Mouse (Mus musculus): ENCODE data around the gene Fbf1. TPM values are rescaled to one million over a fixed set of nuclear protein-coding genes. Genes with fewer than 3 reads are reported as not detected.
"Not testable (repeated sequence)": the region's sequence is repeated elsewhere in the genome, so short reads cannot be mapped to it uniquely, and the experiment has no call there.

The Fbf1 gene
- polyA plus RNA-seq, 1 experiment, result 26.2 TPM

DNA sequence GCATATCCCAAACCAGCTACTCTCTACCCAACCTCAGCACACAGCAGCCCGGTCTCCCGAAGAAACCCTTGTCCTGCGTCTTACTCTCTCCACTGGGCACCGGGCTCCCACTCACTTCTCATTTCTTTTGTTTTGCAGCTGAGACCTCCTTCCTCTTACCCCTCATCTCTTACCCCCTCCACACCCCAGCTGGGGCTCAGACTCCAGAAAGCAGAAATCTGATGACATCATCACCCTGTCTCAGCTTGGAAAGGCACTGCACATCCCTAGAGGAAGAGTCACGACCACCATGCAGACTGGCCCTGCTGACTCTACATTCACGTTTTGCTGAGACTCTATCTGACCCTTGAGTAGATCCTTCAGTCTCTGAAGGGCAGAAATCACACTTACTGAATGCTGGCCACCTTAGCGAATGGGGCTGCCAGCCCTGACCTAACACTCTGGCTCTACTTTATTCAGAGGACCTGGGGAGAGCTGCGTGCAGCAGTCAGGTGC, 37.9 kb downstream of the Fbf1 start:
- peaks cover 3% of the 10 kb centered on the region for H3K4me1 ChIP-seq (ENCODE audit: control insufficient read depth, insufficient read depth, low read length)

GRCm38 (mm10) chr11:116129091-116129790, 38.7 kb downstream of the Fbf1 start:
- H3K4me1 ChIP-seq (ENCODE audit: control insufficient read depth, insufficient read depth, low read length), result peaks cover 3% of the 10 kb centered on the region
- no peak overlapping the region for H3K4me3 ChIP-seq (ENCODE audit: low read depth, low read length)
- H3K27me3 ChIP-seq (ENCODE audit: control insufficient read depth, insufficient read depth, low read length, poor library complexity, severe bottlenecking), result no peaks in the 10 kb centered on the region
- H3K9me3 ChIP-seq (replicated peaks; ENCODE audit: control insufficient read depth, insufficient read depth, low read length, poor library complexity, severe bottlenecking), result no peaks in the 10 kb centered on the region
- TF ChIP-seq CTCF (IDR thresholded peaks at IDR 0.05; ENCODE audit: low read depth, low read length) (no peak), POLR2A (IDR thresholded peaks at IDR 0.05; ENCODE audit: insufficient read depth, low read length) (no peak), EP300 (IDR thresholded peaks at IDR 0.05; ENCODE audit: insufficient read depth, low read depth, low read length) (no peak)
- H3K27ac ChIP-seq (ENCODE audit: insufficient read depth, low read length), result no peak overlapping the region
- no peak overlapping the region for H3K9ac ChIP-seq (ENCODE audit: low read depth, poor library complexity, severe bottlenecking)
- H3K36me3 ChIP-seq (ENCODE audit: control insufficient read depth, insufficient read depth, low read length, poor library complexity, severe bottlenecking), result peaks cover 11% of the 10 kb centered on the region

More for the DNA sequence above, 37.9 kb downstream of the Fbf1 start:
- H3K9me3 ChIP-seq (replicated peaks; ENCODE audit: control insufficient read depth, insufficient read depth, low read length, poor library complexity, severe bottlenecking), result no peaks in the 10 kb centered on the region
- TF ChIP-seq CTCF (IDR thresholded peaks at IDR 0.05; ENCODE audit: low read depth, low read length) (no peak), EP300 (IDR thresholded peaks at IDR 0.05; ENCODE audit: insufficient read depth, low read depth, low read length) (no peak), POLR2A (IDR thresholded peaks at IDR 0.05; ENCODE audit: insufficient read depth, low read length) (no peak)
- H3K4me3 ChIP-seq (ENCODE audit: low read depth, low read length), result peak overlapping the region; percentile 55
- H3K36me3 ChIP-seq (ENCODE audit: control insufficient read depth, insufficient read depth, low read length, poor library complexity, severe bottlenecking), result peaks cover 11% of the 10 kb centered on the region
- no peak overlapping the region for H3K27ac ChIP-seq (ENCODE audit: insufficient read depth, low read length)
- H3K9ac ChIP-seq (ENCODE audit: low read depth, poor library complexity, severe bottlenecking), result peak overlapping the region; percentile 33; the same call in 1 of the 2 replicates
- H3K27me3 ChIP-seq (ENCODE audit: control insufficient read depth, insufficient read depth, low read length, poor library complexity, severe bottlenecking), result no peaks in the 10 kb centered on the region

- no peak overlapping the region for H3K4me3 ChIP-seq (ENCODE audit: low read depth, low read length)
- H3K9me3 ChIP-seq (replicated peaks; ENCODE audit: control insufficient read depth, insufficient read depth, low read length, poor library complexity, severe bottlenecking), result no peaks in the 10 kb centered on the region
- no peak overlapping the region for H3K27ac ChIP-seq (ENCODE audit: insufficient read depth, low read length)
- H3K36me3 ChIP-seq (ENCODE audit: control insufficient read depth, insufficient read depth, low read length, poor library complexity, severe bottlenecking), result peaks cover 11% of the 10 kb centered on the region
- peaks cover 3% of the 10 kb centered on the region for H3K4me1 ChIP-seq (ENCODE audit: control insufficient read depth, insufficient read depth, low read length)
- H3K9ac ChIP-seq (ENCODE audit: low read depth, poor library complexity, severe bottlenecking), result no peak overlapping the region
- TF ChIP-seq EP300 (IDR thresholded peaks at IDR 0.05; ENCODE audit: insufficient read depth, low read depth, low read length) (no peak), CTCF (IDR thresholded peaks at IDR 0.05; ENCODE audit: low read depth, low read length) (no peak), POLR2A (IDR thresholded peaks at IDR 0.05; ENCODE audit: insufficient read depth, low read length) (no peak)
- no peaks in the 10 kb centered on the region for H3K27me3 ChIP-seq (ENCODE audit: control insufficient read depth, insufficient read depth, low read length, poor library complexity, severe bottlenecking)
Observed at GRCm38 (mm10) chr11:116127986-116128385, 40.0 kb downstream of the Fbf1 start.

GRCm38 (mm10) chr11:116127156-116127980, 40.6 kb downstream of the Fbf1 start, which contains the start of gene Trim47:
Gene Trim47 (minus strand): TSS chr11:116127210.
- H3K27me3 ChIP-seq (ENCODE audit: control insufficient read depth, insufficient read depth, low read length, poor library complexity, severe bottlenecking), result no peaks in the 10 kb centered on the region
- H3K9ac ChIP-seq (ENCODE audit: low read depth, poor library complexity, severe bottlenecking), result no peak within 1 kb of the TSS; the same call in 1 of the 2 replicates
- no peak within 1 kb of the TSS for H3K27ac ChIP-seq (ENCODE audit: insufficient read depth, low read length)
- no peaks in the 10 kb centered on the region for H3K9me3 ChIP-seq (replicated peaks; ENCODE audit: control insufficient read depth, insufficient read depth, low read length, poor library complexity, severe bottlenecking)
- H3K36me3 ChIP-seq (ENCODE audit: control insufficient read depth, insufficient read depth, low read length, poor library complexity, severe bottlenecking), result peaks cover 7% of the 10 kb centered on the region
- peak within 1 kb of the TSS; percentile 43 for H3K4me3 ChIP-seq (ENCODE audit: low read depth, low read length)
- peaks cover 3% of the 10 kb centered on the region for H3K4me1 ChIP-seq (ENCODE audit: control insufficient read depth, insufficient read depth, low read length)
- TF ChIP-seq CTCF (IDR thresholded peaks at IDR 0.05; ENCODE audit: low read depth, low read length) (no peak), POLR2A (IDR thresholded peaks at IDR 0.05; ENCODE audit: insufficient read depth, low read length) (no peak), EP300 (IDR thresholded peaks at IDR 0.05; ENCODE audit: insufficient read depth, low read depth, low read length) (no peak)

- Histone ChIP-seq H3K36me3 (ENCODE audit: control insufficient read depth, insufficient read depth, low read length, poor library complexity, severe bottlenecking) (no peaks in the 10 kb centered on the region), H3K27me3 (ENCODE audit: control insufficient read depth, insufficient read depth, low read length, poor library complexity, severe bottlenecking) (no peaks in the 10 kb centered on the region), H3K4me1 (ENCODE audit: control insufficient read depth, insufficient read depth, low read length) (peaks cover 3% of the 10 kb centered on the region), H3K4me3 (ENCODE audit: low read depth, low read length) (no peak overlapping the region), H3K27ac (ENCODE audit: insufficient read depth, low read length) (no peak overlapping the region), H3K9ac (ENCODE audit: low read depth, poor library complexity, severe bottlenecking) (no peak overlapping the region), H3K9me3 (replicated peaks; ENCODE audit: control insufficient read depth, insufficient read depth, low read length, poor library complexity, severe bottlenecking) (no peaks in the 10 kb centered on the region)
- no peak for TF ChIP-seq EP300 (IDR thresholded peaks at IDR 0.05; ENCODE audit: insufficient read depth, low read depth, low read length)
- no peak for TF ChIP-seq POLR2A (IDR thresholded peaks at IDR 0.05; ENCODE audit: insufficient read depth, low read length)
- no peak for TF ChIP-seq CTCF (IDR thresholded peaks at IDR 0.05; ENCODE audit: low read depth, low read length)
Observed at GRCm38 (mm10) chr11:116126261-116126660, 41.7 kb downstream of the Fbf1 start.

DNA sequence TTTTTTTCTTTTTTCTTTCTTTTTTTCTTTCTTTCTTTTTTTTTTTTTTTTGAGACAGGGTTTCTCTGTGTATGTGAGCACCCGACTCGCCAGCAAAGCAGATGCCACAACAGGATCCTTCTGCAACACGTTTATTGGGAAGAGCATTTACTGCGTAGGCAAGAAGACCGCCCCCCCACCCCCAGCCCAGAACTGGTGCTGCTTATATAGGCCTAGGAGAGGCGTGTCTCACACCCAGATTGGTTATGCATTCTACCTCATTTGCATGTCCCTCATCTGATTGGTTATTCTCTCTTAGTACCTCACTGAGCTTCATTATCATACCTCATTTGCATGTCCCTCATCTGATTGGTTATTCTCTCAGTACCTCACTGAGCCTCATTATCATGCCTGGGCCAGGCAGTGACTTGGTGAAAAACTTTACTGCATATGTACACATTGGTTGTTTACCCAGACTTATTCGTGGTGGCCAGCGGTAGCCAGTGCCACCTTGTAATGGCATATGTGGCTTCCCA, 46.2 kb downstream of the Fbf1 start:
- not testable (repeated sequence) for H3K36me3 ChIP-seq (ENCODE audit: control insufficient read depth, insufficient read depth, low read length, poor library complexity, severe bottlenecking); H3K4me3 ChIP-seq (ENCODE audit: low read depth, low read length); H3K9ac ChIP-seq (ENCODE audit: low read depth, poor library complexity, severe bottlenecking); H3K27ac ChIP-seq (ENCODE audit: insufficient read depth, low read length); H3K9me3 ChIP-seq (replicated peaks; ENCODE audit: control insufficient read depth, insufficient read depth, low read length, poor library complexity, severe bottlenecking); H3K27me3 ChIP-seq (ENCODE audit: control insufficient read depth, insufficient read depth, low read length, poor library complexity, severe bottlenecking); H3K4me1 ChIP-seq (ENCODE audit: control insufficient read depth, insufficient read depth, low read length)

Measured in ES-Bruce4 (cell line).